Comparison of ENCODE assay signal across 8 mouse cellular contexts in the genomic region with DNA sequence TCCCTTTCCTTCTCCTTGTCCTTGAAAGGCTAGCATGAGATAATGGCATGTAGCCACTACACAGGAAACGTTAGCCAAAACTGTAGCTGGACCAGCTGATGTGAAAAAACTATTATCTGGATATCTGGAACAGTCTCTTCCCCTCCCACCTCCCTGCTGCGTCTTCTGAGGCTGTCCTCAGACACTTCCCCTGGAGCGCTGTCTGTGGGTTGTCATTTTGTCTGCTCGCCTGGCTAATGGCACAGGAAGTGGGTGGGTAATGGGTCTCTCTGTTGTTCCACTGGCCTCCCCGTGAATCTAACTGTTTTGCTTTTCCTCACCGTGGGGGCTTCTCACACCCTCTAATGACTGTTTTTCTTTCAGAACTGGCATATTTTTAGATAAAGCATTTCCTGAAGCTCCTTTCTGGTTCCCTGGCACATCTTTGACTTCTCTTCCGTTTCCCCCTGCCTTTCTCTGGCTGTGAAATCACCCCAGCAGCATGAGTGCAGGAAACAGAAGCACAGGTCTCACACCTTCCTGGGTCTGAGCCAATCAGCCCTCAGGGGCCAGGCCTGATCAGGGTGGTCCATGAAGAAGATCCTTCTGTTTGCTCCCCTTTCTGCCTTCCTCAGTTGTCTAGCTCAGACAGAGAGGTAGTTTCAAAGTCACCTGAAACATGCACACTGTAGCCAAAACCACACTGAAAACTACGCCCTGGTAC.
A peak's percentile ranks its signal among the peaks of the same experiment; 100 is the strongest.
DNase-seq lines count a peak whose midpoint lies in the region; ATAC-seq and TF ChIP-seq lines count a peak whose summit lies in the region.

No protein-coding gene starts in this region.

- no peak overlapping the region for H3K4me2 ChIP-seq in kidney, embryonic 14.5 days (replicated peaks; ENCODE audit: low read depth, low read length)
- no peak overlapping the region for H3K4me2 ChIP-seq in lung, postnatal 0 days (replicated peaks; ENCODE audit: low read depth, low read length)

- TF ChIP-seq EP300 in lung, postnatal 0 days (IDR thresholded peaks at IDR 0.05): no peak

- no peak overlapping the region for H3K4me3 ChIP-seq in kidney, embryonic 14.5 days (ENCODE audit: low read length)
- H3K4me3 ChIP-seq in lung, postnatal 0 days (ENCODE audit: low read depth, low read length): no peak overlapping the region

- no peak for TF ChIP-seq CTCF in lung, postnatal 0 days (IDR thresholded peaks at IDR 0.05)

- ATAC-seq in kidney, embryonic 14.5 days (ENCODE audit: low FRiP score, low TSS enrichment): no peak
- peak; percentile 65; the same call in 1 of the 2 replicates for ATAC-seq in lung, postnatal 0 days

- no peak overlapping the region for H3K27ac ChIP-seq in kidney, embryonic 14.5 days (ENCODE audit: low read depth, low read length)
- no peak overlapping the region for H3K27ac ChIP-seq in lung, postnatal 0 days (ENCODE audit: low read length)

- no peaks in the 10 kb centered on the region for H3K36me3 ChIP-seq in kidney, embryonic 14.5 days (ENCODE audit: control insufficient read depth, insufficient read depth, low read length)
- no peaks in the 10 kb centered on the region for H3K36me3 ChIP-seq in lung, postnatal 0 days (ENCODE audit: insufficient read depth, low read length)

- 46% methylated on average over 8 of the region's 8 CpGs for WGBS in kidney, embryonic 14.5 days
- WGBS in lung, postnatal 0 days: 45% methylated on average over 8 of the region's 8 CpGs

- H3K4me1 ChIP-seq in kidney, embryonic 14.5 days (ENCODE audit: control insufficient read depth, insufficient read depth, low read length): 0 out of 2 replicates have a peak, but pooled peaks cover 11% of the 10 kb centered on the region
- H3K4me1 ChIP-seq in lung, postnatal 0 days (ENCODE audit: insufficient read depth, low read depth, low read length): no peaks in the 10 kb centered on the region

- H3K9ac ChIP-seq in kidney, embryonic 14.5 days (ENCODE audit: low read depth, low read length): no peak overlapping the region
- H3K9ac ChIP-seq in lung, postnatal 0 days (replicated peaks; ENCODE audit: low read depth): no peak overlapping the region

- no peaks in the 10 kb centered on the region for H3K9me3 ChIP-seq in kidney, embryonic 14.5 days (ENCODE audit: control insufficient read depth, low read length)
- no peaks in the 10 kb centered on the region for H3K9me3 ChIP-seq in lung, postnatal 0 days (ENCODE audit: low read length)

- peak; percentile 64 for DNase-seq in kidney, adult 11 months
- peak; percentile 9 for DNase-seq in embryo, embryonic 9.5 days (ENCODE audit: extremely low spot score)
- DNase-seq in kidney, adult 9 months: peak; percentile 71
- peak; percentile 54 for DNase-seq in lung, postnatal 0 days (ENCODE audit: low spot score)
- DNase-seq in testis, postnatal 14 days (ENCODE audit: low spot score): peak; percentile 75
- no peak for DNase-seq in adipocyte (ENCODE audit: low spot score)
- no peak for DNase-seq in cerebellum, postnatal 10 days

- H3K27me3 ChIP-seq in kidney, embryonic 14.5 days (ENCODE audit: control insufficient read depth, insufficient read depth, low read length): no peaks in the 10 kb centered on the region
- H3K27me3 ChIP-seq in lung, postnatal 0 days (replicated peaks; ENCODE audit: insufficient read depth, low read length): no peaks in the 10 kb centered on the region

Comparison
In these comparisons a context has a peak if more than half of its experiments do, and no peak if none do; other contexts are left out.
1. DNase-seq: peak in kidney, adult 11 months (single experiment), embryo, embryonic 9.5 days (single experiment), kidney, adult 9 months (single experiment), lung, postnatal 0 days (single experiment) and testis, postnatal 14 days (single experiment); none in adipocyte (single experiment) and cerebellum, postnatal 10 days (0 of 2).